Mouse (Mus musculus) bone marrow, adult 2 months (tissue): Measurements from ENCODE around the gene Spock1.

ENCODE experiments used
- CTCF ChIP-seq: fragments of 200-500 bp; IDR thresholded peaks from 2 replicates; pipeline ENCODE4 v1.5.1; 2011; ENCODE audit warnings: low read length, control low read depth; ENCODE audit not compliant: control insufficient read depth, insufficient read depth
- POLR2A ChIP-seq: fragments of 200-500 bp; IDR thresholded peaks from 2 replicates; pipeline ENCODE4 v1.6.1; 2011; ENCODE audit warnings: low read depth, mild to moderate bottlenecking, control low read depth, low read length, borderline replicate concordance; ENCODE audit not compliant: control insufficient read depth

- no peak for TF ChIP-seq POLR2A
- no peak for TF ChIP-seq CTCF
Measured at GRCm38 (mm10) chr13:57494838-57495237, 413.3 kb downstream of the Spock1 start.
